Mouse (Mus musculus) megakaryocyte, embryonic 14.5 days (primary cell): ENCODE measurements around the gene Scp2d1. TPM values are rescaled to one million over a fixed set of nuclear protein-coding genes. Genes with fewer than 3 reads are reported as not detected.
"Not testable (repeated sequence)": the region's sequence is repeated elsewhere in the genome, so short reads cannot be mapped to it uniquely, and the experiment has no call there.

Experiments
- H3K27me3 ChIP-seq: replicated peaks from 2 replicates; pipeline ENCODE3; 2012; ENCODE audit warnings: inconsistent platforms
- H3K36me3 ChIP-seq: replicated peaks from 2 replicates; pipeline ENCODE3; 2012; ENCODE audit warnings: low read length, inconsistent platforms, mixed read lengths
- H3K4me1 ChIP-seq: 2 replicates; pipeline ENCODE4 v1.6.1; 2012; ENCODE audit warnings: inconsistent platforms
- H3K4me3 ChIP-seq: replicated peaks from 2 replicates; pipeline ENCODE3; 2012; ENCODE audit warnings: moderate library complexity, mild to moderate bottlenecking, inconsistent platforms
- H3K9me3 ChIP-seq: 2 replicates; pipeline ENCODE4 v1.6.1; 2012; ENCODE audit warnings: inconsistent platforms
- FLI1 ChIP-seq: IDR thresholded peaks from 2 replicates; pipeline ENCODE4 v1.6.1; 2012; ENCODE audit warnings: low read length, inconsistent platforms, mixed read lengths
- GATA1 ChIP-seq: IDR thresholded peaks from 3 replicates; pipeline ENCODE4 v1.6.1; 2012; ENCODE audit warnings: mixed read lengths, low read length, inconsistent platforms, borderline replicate concordance
- polyA plus RNA-seq: library from polyadenylated mRNA; stranded (reverse); fragments of >175 nt; gene quantifications from 2 replicates; pipeline ENCODE4 v1.2.3, GENCODE M21; 2012; ENCODE audit warnings: low replicate concordance; ENCODE audit not compliant: insufficient read depth

Scp2d1 gene
- polyA plus RNA-seq, result not detected in 2 replicates

GRCm38 (mm10) chr2:144823356-144823755 lies at the start of gene Scp2d1:
Scp2d1 (plus strand) TSS chr2:144823656.
- not testable (repeated sequence) for H3K9me3 ChIP-seq, H3K36me3 ChIP-seq

GRCm38 (mm10) chr2:144774636-144775160 lies 48.8 kb upstream of the Scp2d1 start:
- H3K9me3 ChIP-seq, result peaks cover 4% of the 10 kb centered on the region; the same call in 1 of the 2 replicates
- TF ChIP-seq GATA1, result no peak
- TF ChIP-seq FLI1, result no peak
- H3K36me3 ChIP-seq, result no peaks in the 10 kb centered on the region
- no peak overlapping the region for H3K4me3 ChIP-seq
- H3K4me1 ChIP-seq, result no peaks in the 10 kb centered on the region
- H3K27me3 ChIP-seq, result peaks cover 4% of the 10 kb centered on the region

More at GRCm38 (mm10) chr2:144823356-144823755, at the start of gene Scp2d1:
- H3K27me3 ChIP-seq, H3K4me3 ChIP-seq, H3K4me1 ChIP-seq: not testable (repeated sequence)

GRCm38 (mm10) chr2:144775626-144776025 lies 47.8 kb upstream of the Scp2d1 start:
- TF ChIP-seq FLI1 (no peak), GATA1 (no peak)
- Histone ChIP-seq H3K4me3 (no peak overlapping the region), H3K9me3 (peaks cover 4% of the 10 kb centered on the region; the same call in 1 of the 2 replicates), H3K4me1 (no peaks in the 10 kb centered on the region), H3K27me3 (peaks cover 4% of the 10 kb centered on the region), H3K36me3 (no peaks in the 10 kb centered on the region)

DNA sequence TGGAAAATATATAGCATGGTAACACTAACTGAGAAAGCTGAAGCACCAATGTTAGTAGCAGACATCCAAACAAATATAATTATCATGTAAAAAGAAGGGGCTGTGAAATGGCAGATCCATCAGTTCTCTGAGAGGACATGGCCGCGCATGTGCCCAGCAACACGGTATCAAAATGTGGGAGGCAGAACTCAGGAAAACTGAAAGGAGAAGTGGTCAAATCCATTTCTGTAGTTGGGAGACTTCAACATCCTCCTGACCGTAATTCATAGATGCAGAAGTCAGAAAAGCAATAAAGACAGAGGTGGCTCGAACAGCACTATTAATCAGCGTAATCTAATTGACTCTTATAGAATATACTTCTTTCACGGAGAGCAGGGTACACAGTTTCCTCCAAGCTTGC lies 44.2 kb upstream of the Scp2d1 start:
- Histone ChIP-seq H3K4me3 (no peak overlapping the region), H3K27me3 (no peaks in the 10 kb centered on the region), H3K36me3 (no peaks in the 10 kb centered on the region), H3K4me1 (no peaks in the 10 kb centered on the region), H3K9me3 (no peaks in the 10 kb centered on the region)
- TF ChIP-seq FLI1, result no peak

DNA sequence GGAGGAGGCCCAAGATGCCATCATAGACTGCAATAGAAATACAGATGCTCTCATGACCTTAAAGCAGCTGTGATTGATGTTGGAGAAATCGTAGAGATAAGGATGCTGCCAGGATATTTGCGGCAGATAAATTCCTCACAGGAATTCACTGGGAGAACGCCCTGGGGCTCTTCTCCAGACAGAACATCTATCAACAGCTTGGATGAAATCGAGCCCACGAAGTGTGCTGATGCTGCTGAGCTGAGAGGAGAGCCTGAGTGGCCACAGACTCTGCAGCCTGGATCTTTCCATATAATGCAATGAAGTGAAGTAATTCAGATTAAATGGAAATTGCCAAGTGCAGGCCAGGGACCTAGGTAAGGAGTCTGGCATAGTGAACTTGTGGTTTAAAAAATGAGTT lies 42.7 kb upstream of the Scp2d1 start:
- no peaks in the 10 kb centered on the region for H3K36me3 ChIP-seq
- no peaks in the 10 kb centered on the region for H3K27me3 ChIP-seq
- no peak overlapping the region for H3K4me3 ChIP-seq
- no peak for TF ChIP-seq FLI1
- TF ChIP-seq GATA1, result no peak
- no peaks in the 10 kb centered on the region for H3K4me1 ChIP-seq
- no peaks in the 10 kb centered on the region for H3K9me3 ChIP-seq

- H3K9me3 ChIP-seq, result no peaks in the 10 kb centered on the region
- TF ChIP-seq GATA1 (no peak), FLI1 (no peak)
- H3K4me3 ChIP-seq, result no peak overlapping the region
- no peaks in the 10 kb centered on the region for H3K36me3 ChIP-seq
- no peaks in the 10 kb centered on the region for H3K4me1 ChIP-seq
- no peaks in the 10 kb centered on the region for H3K27me3 ChIP-seq
Observed at GRCm38 (mm10) chr2:144781871-144782270, 41.6 kb upstream of the Scp2d1 start.

DNA sequence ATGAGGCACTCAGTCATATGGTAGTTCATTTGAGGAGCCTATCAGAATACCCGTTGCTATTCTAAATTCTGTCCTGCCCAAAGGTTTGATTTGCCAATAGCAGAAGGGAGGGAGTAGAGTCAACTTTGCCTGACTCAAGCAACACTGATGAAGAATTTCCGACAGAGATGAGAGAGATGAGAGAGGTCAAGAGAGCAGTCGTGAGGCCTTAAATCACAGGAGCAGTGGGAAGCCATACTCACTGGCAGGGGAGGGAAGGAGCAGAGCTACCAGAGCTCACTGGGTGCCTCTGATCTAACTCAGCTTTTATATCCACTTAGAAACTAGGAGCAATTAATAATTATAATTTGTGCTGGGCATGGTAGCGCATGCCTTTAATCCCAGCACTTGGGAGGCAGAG lies 41.0 kb upstream of the Scp2d1 start:
- no peak overlapping the region for H3K4me3 ChIP-seq
- TF ChIP-seq FLI1, result no peak
- TF ChIP-seq GATA1, result no peak
- H3K9me3 ChIP-seq, result no peaks in the 10 kb centered on the region
- H3K4me1 ChIP-seq, result no peaks in the 10 kb centered on the region
- H3K27me3 ChIP-seq, result no peaks in the 10 kb centered on the region
- no peaks in the 10 kb centered on the region for H3K36me3 ChIP-seq

- H3K36me3 ChIP-seq, result no peaks in the 10 kb centered on the region
- TF ChIP-seq GATA1 (no peak), FLI1 (no peak)
- H3K4me3 ChIP-seq, result no peak overlapping the region
- no peaks in the 10 kb centered on the region for H3K27me3 ChIP-seq
- no peaks in the 10 kb centered on the region for H3K4me1 ChIP-seq
- H3K9me3 ChIP-seq, result no peaks in the 10 kb centered on the region
Observed at GRCm38 (mm10) chr2:144783190-144783589, 40.3 kb upstream of the Scp2d1 start.

- Histone ChIP-seq H3K36me3 (no peaks in the 10 kb centered on the region), H3K9me3 (no peaks in the 10 kb centered on the region), H3K4me3 (no peak overlapping the region), H3K4me1 (no peaks in the 10 kb centered on the region), H3K27me3 (no peaks in the 10 kb centered on the region)
- no peak for TF ChIP-seq FLI1
- no peak for TF ChIP-seq GATA1
Observed at GRCm38 (mm10) chr2:144783831-144784230, 39.6 kb upstream of the Scp2d1 start.

DNA sequence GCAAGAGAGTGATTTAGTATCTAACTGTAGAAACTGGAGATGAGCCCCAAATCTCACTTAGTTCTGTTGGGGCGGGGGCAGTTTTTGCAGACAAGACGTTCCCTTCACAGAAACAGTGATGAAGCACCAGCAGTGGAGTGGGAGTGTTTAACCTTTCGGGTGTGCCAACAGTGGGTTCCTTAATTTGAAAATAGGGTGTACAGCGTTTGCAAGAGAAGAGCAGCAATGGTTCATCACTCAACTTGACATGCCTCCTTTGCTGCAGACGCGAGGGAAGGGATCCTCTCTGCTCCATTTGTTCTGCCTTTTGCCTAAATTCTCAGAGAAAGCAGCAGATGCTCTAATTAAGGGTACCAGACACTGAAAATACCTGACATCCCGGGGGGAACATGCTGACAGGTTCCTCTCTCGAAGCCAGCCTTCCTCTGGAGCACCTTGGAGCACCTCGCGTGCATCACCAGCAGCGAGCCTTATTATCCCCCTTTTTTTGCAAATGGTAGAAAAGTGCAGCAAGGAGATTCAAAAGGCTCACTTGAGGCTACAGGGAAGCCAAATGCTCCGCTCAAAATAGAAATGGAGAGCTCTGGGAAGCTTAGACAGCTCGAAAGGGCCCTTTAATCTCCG lies 31.7 kb upstream of the Scp2d1 start:
- TF ChIP-seq FLI1 (no peak), GATA1 (no peak)
- Histone ChIP-seq H3K36me3 (no peaks in the 10 kb centered on the region), H3K27me3 (peaks cover 2% of the 10 kb centered on the region), H3K9me3 (no peaks in the 10 kb centered on the region), H3K4me1 (no peaks in the 10 kb centered on the region), H3K4me3 (no peak overlapping the region)
